Mouse (Mus musculus) limb, embryonic 15.5 days (tissue): Measurements from ENCODE around the gene Trim14. TPM values are rescaled to one million over a fixed set of nuclear protein-coding genes. Genes with fewer than 3 reads are reported as not detected.

ENCODE experiments used
- ATAC-seq: fragments of 200-750 bp; cut with Nextera tagmentation; 2 replicates; pipeline ENCODE4 v1.8.0; 2017; ENCODE audit warnings: low read depth, moderate TSS enrichment; ENCODE audit not compliant: insufficient number of reproducible peaks, low FRiP score, low TSS enrichment
- H3K27ac ChIP-seq: fragments of 300-500 bp; sonication (generic); 2 replicates; pipeline ENCODE4 v1.5.1; 2015; ENCODE audit warnings: moderate library complexity, mild to moderate bottlenecking, inconsistent platforms
- H3K27me3 ChIP-seq: fragments of 300-500 bp; sonication (generic); 2 replicates; pipeline ENCODE4 v1.6.1; 2015; ENCODE audit warnings: inconsistent platforms
- H3K36me3 ChIP-seq: fragments of 300-500 bp; sonication (generic); 2 replicates; pipeline ENCODE4 v1.6.1; 2015; ENCODE audit warnings: inconsistent platforms
- H3K4me1 ChIP-seq: fragments of 300-500 bp; sonication (generic); 2 replicates; pipeline ENCODE4 v1.6.1; 2015; ENCODE audit warnings: inconsistent platforms
- H3K4me2 ChIP-seq: fragments of 300-500 bp; sonication (generic); 2 replicates; pipeline ENCODE4 v1.6.1; 2015; ENCODE audit warnings: mild to moderate bottlenecking, inconsistent platforms
- H3K4me3 ChIP-seq: fragments of 300-500 bp; sonication (generic); 2 replicates; pipeline ENCODE4 v1.5.1; 2015; ENCODE audit warnings: mild to moderate bottlenecking, inconsistent platforms
- H3K9ac ChIP-seq: fragments of 300-500 bp; sonication (generic); 2 replicates; pipeline ENCODE4 v1.6.1; 2015; ENCODE audit warnings: inconsistent platforms
- H3K9me3 ChIP-seq: fragments of 300-500 bp; sonication (generic); 2 replicates; pipeline ENCODE4 v1.6.1; 2016; ENCODE audit warnings: inconsistent platforms
- WGBS: fragments of 180-500 bp; shearing (Covaris S2); methylation state at CpG from one replicate; pipeline ENCODE4 v1.1.7; 2015; 5-methylcytosine and 5-hydroxymethylcytosine counted together
- polyA plus RNA-seq: library from polyadenylated mRNA; unstranded; fragments of >200 nt; fragmentation: Nextera tagmentation; extraction: Ambion mirVana; gene quantifications from 2 replicates; pipeline ENCODE4 v1.2.1, GENCODE M21; 2015

Gene Trim14
- polyA plus RNA-seq, 1 experiment from 2014 or later: 2.1 TPM

- Histone ChIP-seq H3K9me3 (no peaks in the 10 kb centered on the region), H3K27me3 (no peaks in the 10 kb centered on the region), H3K36me3 (no peaks in the 10 kb centered on the region), H3K4me3 (no peak overlapping the region), H3K4me1 (0 out of 2 replicates have a peak, but pooled peaks cover 3% of the 10 kb centered on the region), H3K4me2 (no peak overlapping the region), H3K27ac (no peak overlapping the region), H3K9ac (no peak overlapping the region)
- ATAC-seq: no peak
- 46% methylated on average over 9 of the region's 9 CpGs for WGBS
Measured at GRCm38 (mm10) chr4:46445237-46445945, 90.5 kb downstream of the Trim14 start.

Other genes starting within 250 kb of the Trim14 start
- gene Foxe1, start 192.5 kb downstream of the Trim14 start, polyA plus RNA-seq: 0.08 TPM in 1 of 2 replicates, not detected in the other
- 10.2 and 10.6 TPM in 2 replicates for gene Trmo, start 146.7 kb downstream of the Trim14 start, polyA plus RNA-seq
- gene Hemgn, start 122.6 kb downstream of the Trim14 start, polyA plus RNA-seq: 0.77 and 2.4 TPM in 2 replicates
- 235 and 258 TPM in 2 replicates for gene Anp32b, start 85.2 kb downstream of the Trim14 start, polyA plus RNA-seq
- gene Nans, start 46.9 kb downstream of the Trim14 start, polyA plus RNA-seq: 94.4 and 94.7 TPM in 2 replicates
- 3.2 and 3.5 TPM in 2 replicates for gene Coro2a, start 66.1 kb upstream of the Trim14 start, polyA plus RNA-seq
- 1.8 and 2.5 TPM in 2 replicates for gene Tbc1d2, start 114.1 kb upstream of the Trim14 start, polyA plus RNA-seq